Mouse (Mus musculus) G1E-ER4 (cell line): ENCODE measurements around the gene Gm11213. TPM values are rescaled to one million over a fixed set of nuclear protein-coding genes. Genes with fewer than 3 reads are reported as not detected.

Experiments used
- GATA1 ChIP-seq: IDR thresholded peaks from one replicate; pipeline ENCODE4 v1.8.0; 2012; ENCODE audit warnings: low read length, inconsistent platforms
- polyA plus RNA-seq: library from polyadenylated mRNA; stranded (reverse); fragments of >175 nt; gene quantifications from 2 replicates; pipeline ENCODE4 v1.2.3, GENCODE M21; 2012

Gm11213 gene
- polyA plus RNA-seq, 1 experiment: not detected

- no peak for TF ChIP-seq GATA1
These were observed 10.5 kb downstream of the Gm11213 start for GRCm38 (mm10) chr4:63594459-63595110.

- no peak for TF ChIP-seq GATA1
These were observed 14.5 kb downstream of the Gm11213 start for GRCm38 (mm10) chr4:63590538-63590937.

- TF ChIP-seq GATA1: no peak
These were observed 15.1 kb downstream of the Gm11213 start for GRCm38 (mm10) chr4:63589987-63590386.

DNA sequence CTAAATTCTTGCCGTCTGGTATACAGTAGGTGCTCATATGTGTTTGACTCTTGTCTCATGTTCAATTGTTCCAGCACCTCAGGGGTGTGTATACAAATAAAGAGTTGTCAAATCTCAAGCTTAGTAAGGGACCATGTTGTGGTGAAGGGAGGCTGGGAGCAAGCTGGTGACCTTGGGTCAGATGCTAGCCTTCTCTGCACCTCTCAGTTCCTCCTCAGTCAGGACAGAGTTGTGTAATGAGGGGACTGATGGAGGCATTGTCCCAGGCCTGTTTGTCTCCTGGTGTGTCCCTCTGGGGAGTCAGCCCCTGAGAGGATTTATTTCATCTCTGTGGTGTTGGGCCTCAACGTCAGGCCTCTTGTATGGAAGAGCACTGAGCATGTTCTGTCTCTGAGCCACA is 18.8 kb downstream of the Gm11213 start:
- no peak for TF ChIP-seq GATA1

DNA sequence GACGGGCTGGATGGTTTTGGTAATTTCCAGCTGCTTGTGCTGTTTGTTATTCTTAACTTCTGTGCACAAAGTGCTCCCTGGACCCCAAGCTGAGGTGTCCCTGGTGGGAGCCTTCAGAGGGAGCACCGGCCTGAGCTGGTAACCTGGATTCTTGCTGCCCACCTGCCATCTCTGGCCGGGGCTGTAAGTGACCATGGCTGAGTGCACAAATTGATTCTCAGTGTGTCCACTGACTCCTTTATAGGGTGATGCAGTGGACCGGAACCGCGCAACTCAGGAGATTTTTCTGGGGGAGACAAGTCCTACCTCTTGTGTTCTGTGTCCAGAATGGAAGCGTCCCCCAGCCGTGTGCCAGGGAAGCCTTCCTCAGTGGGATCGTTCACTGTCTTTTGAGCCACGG is 19.8 kb downstream of the Gm11213 start:
- no peak for TF ChIP-seq GATA1

GRCm38 (mm10) chr4:63582580-63582979 is 22.5 kb downstream of the Gm11213 start:
- no peak for TF ChIP-seq GATA1

DNA sequence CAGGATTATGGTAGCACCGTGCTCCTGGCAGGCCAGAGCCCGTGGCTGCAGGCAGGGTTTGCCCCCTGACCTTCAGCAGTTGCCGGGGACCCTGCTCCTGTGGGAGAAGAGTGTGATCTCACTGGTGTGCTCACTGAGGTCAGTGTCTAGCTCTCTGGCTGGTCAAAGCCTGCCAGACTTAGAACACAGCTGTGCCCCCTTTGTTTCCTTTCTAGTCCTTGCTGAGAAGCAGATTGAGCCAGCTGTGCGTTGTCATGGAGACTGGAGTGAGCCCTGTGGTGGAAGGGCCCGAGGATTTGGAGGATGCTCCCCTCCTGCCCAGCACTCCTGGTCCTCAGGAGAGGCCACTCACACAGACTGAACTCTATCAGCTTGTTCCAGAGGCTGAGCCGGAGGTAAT is 25.0 kb downstream of the Gm11213 start:
- TF ChIP-seq GATA1: no peak

DNA sequence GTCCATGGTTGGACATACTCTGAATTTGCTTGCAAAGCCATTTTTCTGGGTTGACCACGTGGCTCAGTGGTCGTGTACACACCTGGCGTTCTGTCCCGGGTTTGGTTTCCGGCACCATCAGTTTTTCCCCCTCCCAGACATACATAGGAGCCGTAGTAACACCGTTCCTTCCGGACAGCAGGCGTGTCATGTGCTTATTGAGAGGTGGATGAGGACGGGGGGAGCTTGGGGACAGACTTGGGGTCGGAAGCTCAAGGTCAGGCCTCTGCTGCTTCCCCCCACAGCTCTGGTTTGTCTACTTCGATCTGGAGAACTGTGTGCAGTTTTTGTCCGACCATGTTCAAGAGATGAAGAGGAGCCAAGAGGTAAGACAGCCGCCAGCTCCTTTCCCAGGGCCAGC is 25.4 kb downstream of the Gm11213 start:
- no peak for TF ChIP-seq GATA1

DNA sequence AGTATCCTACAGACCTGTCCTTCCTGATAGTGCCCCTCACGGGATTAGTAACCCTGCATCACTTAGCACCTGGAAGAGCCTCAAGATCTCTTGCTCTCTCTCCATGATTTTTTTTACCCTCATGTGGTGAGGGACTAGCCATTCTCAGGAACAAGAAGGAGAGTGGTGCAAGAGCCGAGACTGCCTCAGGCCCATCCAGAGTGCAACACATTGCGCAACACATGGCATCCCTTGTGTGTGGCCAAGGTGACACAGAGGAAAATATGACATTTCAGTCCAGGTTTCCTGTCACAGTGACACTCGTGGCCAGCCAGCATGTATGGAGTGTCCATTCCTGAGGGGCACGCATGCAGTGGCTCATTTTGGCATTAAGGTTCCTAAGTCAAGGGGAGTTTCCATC is 32.4 kb downstream of the Gm11213 start:
- TF ChIP-seq GATA1: no peak

GRCm38 (mm10) chr4:63570208-63570781 is 34.8 kb downstream of the Gm11213 start:
- TF ChIP-seq GATA1: no peak

DNA sequence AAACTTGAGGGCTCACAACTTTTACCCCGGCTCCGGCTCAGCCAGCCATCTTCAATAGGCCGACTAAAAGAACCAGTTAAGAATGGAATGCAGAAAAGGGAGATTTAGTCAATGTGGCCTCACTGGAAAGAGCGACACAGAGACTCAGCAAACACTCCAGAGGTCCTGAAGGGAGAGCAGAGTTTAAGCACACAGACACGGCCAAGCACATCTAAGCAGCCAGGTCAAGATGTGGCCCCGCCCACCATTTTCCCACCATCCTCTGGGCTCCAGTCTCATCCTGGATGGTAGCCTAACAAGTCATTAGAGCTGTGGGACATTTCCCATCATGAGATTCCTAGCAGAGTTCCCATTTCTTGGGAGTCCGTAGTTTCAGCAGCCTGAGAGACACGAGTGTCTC is 35.7 kb downstream of the Gm11213 start:
- no peak for TF ChIP-seq GATA1

- no peak for TF ChIP-seq GATA1
These were observed 37.2 kb downstream of the Gm11213 start for GRCm38 (mm10) chr4:63567712-63568390.

- no peak for TF ChIP-seq GATA1
These were observed 42.3 kb downstream of the Gm11213 start for GRCm38 (mm10) chr4:63562742-63563141.

- no peak for TF ChIP-seq GATA1
These were observed 43.0 kb downstream of the Gm11213 start for GRCm38 (mm10) chr4:63561861-63562675.

DNA sequence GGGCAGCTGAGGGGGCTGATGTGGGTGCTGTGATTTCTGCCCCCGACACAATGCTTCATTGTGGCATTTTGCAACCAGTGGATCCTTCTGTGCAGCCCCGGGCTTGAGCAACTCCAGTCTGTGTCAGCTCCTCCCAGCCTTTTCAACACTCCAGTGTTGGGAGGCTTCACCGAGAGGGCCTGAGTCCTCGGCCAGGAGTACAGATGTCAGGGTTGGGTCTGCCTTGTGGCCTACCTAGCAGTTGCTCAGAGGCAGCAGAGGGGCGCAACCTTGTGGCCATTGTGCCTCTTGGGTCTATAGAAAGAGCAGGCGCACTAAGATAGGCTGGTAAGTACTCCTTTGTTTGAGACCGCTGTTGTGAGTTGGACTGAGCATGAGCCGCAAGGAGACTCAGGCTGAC is 45.0 kb downstream of the Gm11213 start:
- TF ChIP-seq GATA1: no peak

GRCm38 (mm10) chr4:63559127-63559697 is 45.8 kb downstream of the Gm11213 start:
- TF ChIP-seq GATA1: no peak
